Mouse (Mus musculus) heart, postnatal 0 days (tissue): ENCODE results near the gene Itgax.

ENCODE experiments used
- CTCF ChIP-seq: IDR thresholded peaks from 2 replicates; pipeline ENCODE4 v1.5.1; 2016; ENCODE audit warnings: antibody characterized with exemption, control low read depth, low read depth
- EP300 ChIP-seq: IDR thresholded peaks from 2 replicates; pipeline ENCODE4 v1.6.1; 2016; ENCODE audit warnings: antibody characterized with exemption, low read depth

DNA sequence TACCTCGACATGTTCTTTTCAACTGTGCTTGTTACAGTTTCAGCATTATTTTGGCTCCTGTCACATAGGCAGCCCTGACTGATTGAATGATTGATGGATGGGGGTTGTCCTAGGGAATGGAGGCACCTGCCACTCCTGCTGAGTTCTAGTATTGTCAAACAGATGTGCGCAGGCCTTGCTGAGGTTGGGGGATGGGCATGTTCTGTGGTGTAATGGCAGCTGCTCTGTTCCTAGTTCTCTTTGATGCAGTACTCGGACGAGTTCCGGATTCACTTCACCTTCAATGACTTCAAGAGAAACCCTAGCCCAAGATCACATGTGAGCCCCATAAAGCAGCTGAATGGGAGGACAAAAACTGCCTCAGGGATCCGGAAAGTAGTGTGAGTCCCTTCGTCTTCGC is 49.3 kb upstream of the Itgax start:
- no peak for TF ChIP-seq CTCF
- TF ChIP-seq EP300 = no peak
